Mouse (Mus musculus) cerebellum, adult 9-11 months (tissue): ENCODE data around the gene Acss2.
"Not testable (repeated sequence)": the region's sequence is repeated elsewhere in the genome, so short reads cannot be mapped to it uniquely, and the experiment has no call there.

Experiments used
- DNase-seq: peaks from one replicate; pipeline ENCODE4 v3.0.0; 2022

Acss2 gene

GRCm38 (mm10) chr2:155591676-155592075 lies 73.9 kb downstream of the Acss2 start:
- no peak for DNase-seq

GRCm38 (mm10) chr2:155592137-155592853 lies 74.5 kb downstream of the Acss2 start, which contains the start of gene Gss:
Gene Gss (minus strand): TSS chr2:155592810.
- peak; percentile 98 for DNase-seq

GRCm38 (mm10) chr2:155592854-155593283 lies 75.1 kb downstream of the Acss2 start:
- no peak for DNase-seq

GRCm38 (mm10) chr2:155595516-155595915 lies 77.8 kb downstream of the Acss2 start:
- DNase-seq = no peak

GRCm38 (mm10) chr2:155603707-155604106 lies 86.0 kb downstream of the Acss2 start:
- DNase-seq = no peak

GRCm38 (mm10) chr2:155604560-155605235 lies 87.0 kb downstream of the Acss2 start:
- DNase-seq = no peak

GRCm38 (mm10) chr2:155605236-155605589 lies 87.5 kb downstream of the Acss2 start:
- DNase-seq = not testable (repeated sequence)

- peak; percentile 82 for DNase-seq
These were observed 88.6 kb downstream of the Acss2 start for GRCm38 (mm10) chr2:155606360-155606759.

GRCm38 (mm10) chr2:155610978-155611377 lies 93.2 kb downstream of the Acss2 start, which contains the start of gene Myh7b:
Gene Myh7b (plus strand): TSS chr2:155611212.
- DNase-seq = no peak

GRCm38 (mm10) chr2:155611834-155612550 lies 94.2 kb downstream of the Acss2 start:
- no peak for DNase-seq

- peak; percentile 85 for DNase-seq
These were observed 95.6 kb downstream of the Acss2 start for GRCm38 (mm10) chr2:155613326-155613755.

GRCm38 (mm10) chr2:155613953-155614352 lies 96.2 kb downstream of the Acss2 start:
- no peak for DNase-seq

- DNase-seq = no peak
These were observed 99.2 kb downstream of the Acss2 start for GRCm38 (mm10) chr2:155616971-155617370.

- DNase-seq = peak; percentile 85
These were observed 102.1 kb downstream of the Acss2 start for GRCm38 (mm10) chr2:155619817-155620216.

- DNase-seq = no peak
These were observed 104.9 kb downstream of the Acss2 start for GRCm38 (mm10) chr2:155622606-155623005.

- no peak for DNase-seq
These were observed 106.2 kb downstream of the Acss2 start for GRCm38 (mm10) chr2:155623996-155624395.

GRCm38 (mm10) chr2:155624730-155625129 lies 107.0 kb downstream of the Acss2 start:
- no peak for DNase-seq

- DNase-seq = no peak
These were observed 108.5 kb downstream of the Acss2 start for GRCm38 (mm10) chr2:155626277-155626676.

GRCm38 (mm10) chr2:155627030-155627738 lies 109.4 kb downstream of the Acss2 start:
- DNase-seq = peak; percentile 81

- DNase-seq = no peak
These were observed 110.4 kb downstream of the Acss2 start for GRCm38 (mm10) chr2:155628112-155628511.

- no peak for DNase-seq
These were observed 110.8 kb downstream of the Acss2 start for GRCm38 (mm10) chr2:155628519-155628918.

GRCm38 (mm10) chr2:155629231-155629661 lies 111.5 kb downstream of the Acss2 start:
- DNase-seq = peak; percentile 83

- no peak for DNase-seq
These were observed 112.4 kb downstream of the Acss2 start for GRCm38 (mm10) chr2:155630153-155630552.
